Mouse (Mus musculus) spleen, adult 2 months (tissue): Measurements from ENCODE around the gene Lce3f. TPM values are rescaled to one million over a fixed set of nuclear protein-coding genes. Genes with fewer than 3 reads are reported as not detected.

Experiments used
- DNase-seq, 2 experiments: peaks; one replicate each; pipeline versions ENCODE4 v3.0.0 to v3.0.0-alpha.2; 2012 to 2021; ENCODE audit warnings: low spot score in 2 of 2, low read depth in 1 of 2
- H3K27ac ChIP-seq: fragments of 200-500 bp; 2 replicates; pipeline ENCODE4 v1.5.1; 2012; ENCODE audit warnings: low read length, inconsistent platforms; ENCODE audit not compliant: insufficient read depth
- H3K27me3 ChIP-seq: fragments of 200-500 bp; 2 replicates; pipeline ENCODE4 v1.6.1; 2012; ENCODE audit warnings: mild to moderate bottlenecking, moderate library complexity, low read length, inconsistent platforms; ENCODE audit not compliant: control insufficient read depth, insufficient read depth
- H3K36me3 ChIP-seq: fragments of 200-500 bp; 2 replicates; pipeline ENCODE4 v1.6.1; 2012; ENCODE audit warnings: mild to moderate bottlenecking, low read length, inconsistent platforms; ENCODE audit not compliant: control insufficient read depth, insufficient read depth
- H3K4me1 ChIP-seq: fragments of 200-500 bp; 2 replicates; pipeline ENCODE4 v1.6.1; 2011; ENCODE audit warnings: inconsistent platforms; ENCODE audit not compliant: control insufficient read depth, insufficient read depth, insufficient read length
- H3K4me3 ChIP-seq: fragments of 200-500 bp; 2 replicates; pipeline ENCODE4 v1.5.1; 2011; ENCODE audit warnings: mild to moderate bottlenecking, inconsistent platforms; ENCODE audit not compliant: insufficient read depth, insufficient read length; ENCODE audit errors: extremely low read depth
- CTCF ChIP-seq: fragments of 200-500 bp; IDR thresholded peaks from 2 replicates; pipeline ENCODE4 v1.5.1; 2011; ENCODE audit warnings: mild to moderate bottlenecking, inconsistent platforms; ENCODE audit not compliant: insufficient read depth, insufficient read length, insufficient replicate concordance; ENCODE audit errors: extremely low read depth
- POLR2A ChIP-seq: fragments of 200-500 bp; IDR thresholded peaks from 2 replicates; pipeline ENCODE4 v1.6.1; 2011; ENCODE audit warnings: low read depth, low read length, inconsistent platforms
- WGBS: fragments of 180-500 bp; shearing (Covaris S2); methylation state at CpG from one replicate; pipeline ENCODE4 v1.1.7; 2018; 5-methylcytosine and 5-hydroxymethylcytosine counted together
- polyA plus RNA-seq: library from polyadenylated mRNA; depleted of rRNA; stranded (reverse); fragments of >200 nt; gene quantifications from 2 replicates; pipeline ENCODE4 v1.2.3, GENCODE M21; 2012

The Lce3f gene
- polyA plus RNA-seq, 1 experiment: not detected

DNA sequence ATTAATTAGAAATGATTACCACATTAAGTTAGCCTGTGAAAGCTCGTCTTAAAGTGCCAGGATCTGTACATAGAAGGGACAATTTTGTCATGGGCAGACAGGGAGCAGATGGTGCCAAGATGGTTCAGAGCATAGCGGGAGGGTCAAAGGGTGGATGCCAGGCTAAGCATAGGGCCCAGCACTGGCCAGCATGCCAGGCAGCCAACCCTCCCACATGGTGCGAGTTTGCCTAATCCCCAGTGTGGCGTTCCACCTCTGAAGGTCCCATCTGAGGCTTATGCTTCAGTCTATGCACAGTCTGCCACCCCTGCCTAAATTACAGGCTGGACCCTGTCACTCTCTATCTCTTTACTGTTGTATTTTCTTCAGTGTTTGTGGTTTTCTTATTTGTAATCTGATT lies 10.8 kb downstream of the Lce3f start:
- TF ChIP-seq CTCF (no peak), POLR2A (no peak)
- no peaks in the 10 kb centered on the region for H3K4me1 ChIP-seq
- H3K36me3 ChIP-seq: no peaks in the 10 kb centered on the region
- H3K27me3 ChIP-seq: no peaks in the 10 kb centered on the region
- DNase-seq: no peak
- H3K27ac ChIP-seq: no peak overlapping the region
- H3K4me3 ChIP-seq: no peak overlapping the region
- 79% methylated on average over 4 of the region's 4 CpGs for WGBS

GRCm38 (mm10) chr3:93014378-93014801 lies 22.4 kb downstream of the Lce3f start:
- no peaks in the 10 kb centered on the region for H3K4me1 ChIP-seq
- WGBS: 4% methylated on average over 24 of the region's 24 CpGs
- DNase-seq: no peak
- TF ChIP-seq CTCF (no peak), POLR2A (no peak)
- H3K27me3 ChIP-seq: no peaks in the 10 kb centered on the region
- no peak overlapping the region for H3K27ac ChIP-seq
- no peak overlapping the region for H3K4me3 ChIP-seq
- H3K36me3 ChIP-seq: no peaks in the 10 kb centered on the region

- no peak overlapping the region for H3K4me3 ChIP-seq
Observed at GRCm38 (mm10) chr3:93014871-93015270, 22.8 kb downstream of the Lce3f start.

DNA sequence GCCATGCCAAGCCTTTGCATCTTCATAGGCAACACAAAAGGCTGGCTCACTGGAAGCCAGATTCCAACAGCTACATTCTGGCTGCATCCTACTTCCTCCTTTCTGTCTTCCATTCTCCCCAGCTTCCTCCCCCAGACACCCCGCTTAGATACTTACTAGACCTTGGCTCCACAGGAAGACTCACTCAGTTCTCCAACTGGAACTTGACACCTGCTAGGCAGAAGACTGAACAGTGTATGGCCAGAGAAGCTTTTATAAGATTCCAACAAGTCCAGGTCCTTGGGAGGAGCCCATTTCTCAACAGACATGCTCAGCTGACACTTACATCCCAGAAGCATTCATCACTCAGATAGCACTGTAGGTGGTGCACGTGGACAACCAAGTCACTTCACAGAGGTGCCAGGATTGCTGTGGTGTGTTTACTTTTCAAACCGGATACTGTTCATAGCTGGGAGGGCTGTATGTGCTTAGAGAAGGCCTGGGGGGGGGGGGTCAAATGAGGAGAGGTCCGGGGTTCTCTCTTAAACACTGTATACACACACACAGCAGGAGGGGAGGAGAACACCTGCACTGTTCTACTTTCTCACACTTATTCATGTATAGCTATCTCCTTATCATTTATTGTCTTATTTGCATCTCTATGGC lies 23.6 kb downstream of the Lce3f start, which contains the start of gene Crct1:
Gene Crct1 (minus strand): TSS at position 228 of the 645 bp plus-strand sequence.
- WGBS: 54% methylated on average over 4 of the region's 4 CpGs
- no peak for DNase-seq
- TF ChIP-seq POLR2A (no peak), CTCF (no peak)
- no peak within 1 kb of the TSS for H3K4me3 ChIP-seq
- H3K27me3 ChIP-seq: no peaks in the 10 kb centered on the region
- H3K4me1 ChIP-seq: no peaks in the 10 kb centered on the region
- no peak within 1 kb of the TSS for H3K27ac ChIP-seq
- H3K36me3 ChIP-seq: no peaks in the 10 kb centered on the region

More at GRCm38 (mm10) chr3:93014871-93015270, 22.8 kb downstream of the Lce3f start:
- TF ChIP-seq CTCF: no peak
- no peak for TF ChIP-seq POLR2A
- Histone ChIP-seq H3K36me3 (no peaks in the 10 kb centered on the region), H3K4me1 (no peaks in the 10 kb centered on the region), H3K27ac (no peak overlapping the region), H3K27me3 (no peaks in the 10 kb centered on the region)
- 42% methylated on average over 5 of the region's 5 CpGs for WGBS
- DNase-seq: no peak

DNA sequence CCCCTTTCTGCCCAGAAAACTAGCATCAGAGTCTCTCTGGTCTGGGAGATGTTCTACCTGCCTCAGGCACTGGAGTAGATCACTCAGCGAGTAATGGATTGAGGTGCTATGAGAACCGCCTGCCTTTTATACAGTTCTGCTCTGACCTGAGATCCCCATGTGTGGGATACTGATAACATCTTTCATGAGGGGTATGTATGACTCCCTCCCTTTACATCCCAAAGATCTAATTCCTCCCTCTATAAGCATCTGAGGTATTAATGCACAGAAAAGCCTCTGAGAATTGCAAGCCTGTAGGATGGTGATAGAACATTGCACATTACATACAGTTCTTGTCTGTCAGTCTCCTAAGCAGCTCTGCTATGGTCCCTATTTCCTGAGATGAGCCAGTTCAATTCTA lies 26.9 kb downstream of the Lce3f start, which contains the start of gene Lce1m:
Gene Lce1m (minus strand): TSS at position 101 of the 400 bp plus-strand sequence.
- TF ChIP-seq POLR2A (no peak), CTCF (no peak)
- Histone ChIP-seq H3K4me1 (no peaks in the 10 kb centered on the region), H3K36me3 (no peaks in the 10 kb centered on the region), H3K27me3 (no peaks in the 10 kb centered on the region), H3K27ac (no peak within 1 kb of the TSS), H3K4me3 (no peak within 1 kb of the TSS)
- WGBS: 91% methylated on average over 2 of the region's 2 CpGs
- no peak for DNase-seq

GRCm38 (mm10) chr3:93021171-93021570 lies 29.1 kb downstream of the Lce3f start:
- Histone ChIP-seq H3K4me3 (no peak overlapping the region), H3K27me3 (no peaks in the 10 kb centered on the region), H3K4me1 (no peaks in the 10 kb centered on the region), H3K36me3 (no peaks in the 10 kb centered on the region), H3K27ac (no peak overlapping the region)
- no peak for DNase-seq
- TF ChIP-seq CTCF (no peak), POLR2A (no peak)
- WGBS: 89% methylated on average over 1 of the region's 1 CpGs
